Mouse (Mus musculus): ENCODE data around the gene Flnc. TPM values are rescaled to one million over a fixed set of nuclear protein-coding genes. Genes with fewer than 3 reads are reported as not detected.

Gene Flnc
- polyA plus RNA-seq (2012; rRNA removed), result 25.2 and 42.0 TPM in 2 replicates

DNA sequence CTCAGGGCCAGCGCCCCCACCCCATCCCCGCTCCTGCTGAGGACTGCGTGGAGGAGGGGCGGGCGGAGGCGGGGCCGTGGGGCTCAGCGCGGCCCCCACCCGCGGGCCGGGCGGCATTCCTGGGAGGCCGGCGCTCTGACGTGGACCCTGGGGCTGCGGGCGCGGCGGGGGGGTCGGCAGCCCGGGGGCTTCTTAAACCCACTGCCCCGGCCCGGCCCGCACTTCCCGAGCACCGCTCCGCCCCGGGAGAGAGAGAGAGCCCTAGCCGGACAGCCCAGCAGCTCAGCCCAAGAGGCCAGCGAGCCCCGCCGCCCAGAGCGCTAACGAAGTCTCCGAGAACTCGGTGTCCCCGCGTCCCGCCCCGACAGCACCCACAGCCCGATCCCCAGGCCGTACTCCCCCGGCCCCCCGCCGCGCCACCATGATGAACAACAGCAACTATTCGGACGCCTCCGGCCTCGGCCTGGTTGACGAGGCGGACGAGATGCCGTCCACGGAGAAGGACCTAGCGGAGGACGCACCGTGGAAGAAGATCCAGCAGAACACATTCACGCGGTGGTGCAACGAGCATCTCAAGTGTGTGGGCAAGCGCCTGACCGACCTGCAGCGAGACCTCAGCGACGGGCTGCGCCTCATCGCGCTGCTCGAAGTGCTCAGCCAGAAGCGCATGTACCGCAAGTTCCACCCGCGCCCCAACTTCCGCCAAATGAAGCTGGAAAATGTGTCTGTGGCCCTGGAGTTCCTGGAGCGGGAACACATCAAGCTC, at the start of gene Flnc:
Flnc (plus strand) TSS at position 219 of the 766 bp plus-strand sequence.

DNA sequence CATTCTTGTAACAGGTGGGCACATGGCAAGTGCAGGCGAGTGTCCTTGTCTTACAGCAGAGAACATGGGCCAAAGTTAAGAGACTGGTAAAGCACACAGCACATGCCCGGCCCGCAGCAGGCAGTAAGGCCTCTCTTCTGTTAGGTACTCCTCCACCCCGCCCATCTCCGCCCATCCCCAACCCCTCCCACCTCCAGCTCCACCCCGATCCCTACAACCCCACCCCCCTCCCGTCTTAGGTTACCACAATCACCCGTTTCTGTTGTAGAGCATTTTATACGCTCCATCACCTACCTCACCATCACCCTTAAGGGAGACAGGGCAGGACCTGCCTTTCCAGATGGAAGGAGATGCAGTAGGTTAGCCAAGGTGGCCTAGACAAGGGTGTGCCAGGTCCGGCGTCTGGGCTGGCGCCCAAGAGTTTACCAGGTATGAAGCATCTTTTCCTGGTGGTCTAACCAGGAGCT, 45.0 kb upstream of the Flnc start, which contains the start of gene Opn1sw:
Opn1sw (minus strand) TSS at position 417 of the 467 bp plus-strand sequence.

GRCm38 (mm10) chr6:29395910-29396713, 36.9 kb upstream of the Flnc start, which contains the start of gene Ccdc136:
Gene Ccdc136 (plus strand): TSS chr6:29396309.

GRCm38 (mm10) chr6:29467583-29468354, 34.7 kb downstream of the Flnc start, which contains the start of gene Atp6v1f:
Gene Atp6v1f (plus strand): TSS chr6:29467718.

GRCm38 (mm10) chr6:29471137-29471536, 38.1 kb downstream of the Flnc start, which contains the start of gene Atp6v1fnb:
Gene Atp6v1fnb (plus strand): TSS chr6:29471437.

GRCm38 (mm10) chr6:29507447-29508309, 74.6 kb downstream of the Flnc start, which contains the start of gene Kcp:
Gene Kcp (minus strand): TSS chr6:29507952.

Other genes starting within 250 kb of the Flnc start
- gene Impdh1, start 216.9 kb upstream of the Flnc start, polyA plus RNA-seq (2012; rRNA removed), result 44.5 and 50.3 TPM in 2 replicates
- 21.9 and 23.0 TPM in 2 replicates for gene Hilpda, start 160.8 kb upstream of the Flnc start, polyA plus RNA-seq (2012; rRNA removed)
- 0.41 and 0.78 TPM in 2 replicates for gene Fam71f2, start 153.7 kb upstream of the Flnc start, polyA plus RNA-seq (2012; rRNA removed)
- not detected in 2 replicates for gene Fam71f1, start 114.1 kb upstream of the Flnc start, polyA plus RNA-seq (2012; rRNA removed)
- 25.7 and 30.6 TPM in 2 replicates for gene Calu, start 85.2 kb upstream of the Flnc start, polyA plus RNA-seq (2012; rRNA removed)
- 0.68 and 1.1 TPM in 2 replicates for gene Opn1sw, start 44.8 kb upstream of the Flnc start, polyA plus RNA-seq (2012; rRNA removed)
- 5.4 and 5.8 TPM in 2 replicates for gene Ccdc136, start 36.9 kb upstream of the Flnc start, polyA plus RNA-seq (2012; rRNA removed)
- 194 and 270 TPM in 2 replicates for gene Atp6v1f, start 34.5 kb downstream of the Flnc start, polyA plus RNA-seq (2012; rRNA removed)
- gene Atp6v1fnb, start 38.2 kb downstream of the Flnc start, polyA plus RNA-seq (2012; rRNA removed), result not detected in 2 replicates
- 14.1 and 15.6 TPM in 2 replicates for gene Kcp, start 74.7 kb downstream of the Flnc start, polyA plus RNA-seq (2012; rRNA removed)
- 16.5 and 16.6 TPM in 2 replicates for gene Irf5, start 93.4 kb downstream of the Flnc start, polyA plus RNA-seq (2012; rRNA removed)
- gene Tnpo3, start 176.6 kb downstream of the Flnc start, polyA plus RNA-seq (2012; rRNA removed), result 36.1 and 60.5 TPM in 2 replicates

Measured in colon, adult 2 months (tissue).